Mouse (Mus musculus) heart, embryonic 13.5 days (tissue): Measurements from ENCODE around the gene Map3k10. TPM values are rescaled to one million over a fixed set of nuclear protein-coding genes. Genes with fewer than 3 reads are reported as not detected.
A peak's percentile ranks its signal among the peaks of the same experiment; 100 is the strongest.

ENCODE experiments used
- ATAC-seq: fragments of 200-750 bp; cut with Nextera tagmentation; 2 replicates; pipeline ENCODE4 v1.8.0; 2017; ENCODE audit warnings: moderate TSS enrichment; ENCODE audit not compliant: insufficient number of reproducible peaks, low FRiP score, low TSS enrichment; ENCODE audit errors: extremely low read depth
- H3K27ac ChIP-seq: fragments of 300-500 bp; sonication (generic); replicated peaks from 2 replicates; pipeline ENCODE4 v1.5.1; 2015; ENCODE audit warnings: moderate library complexity, mild to moderate bottlenecking, inconsistent platforms
- H3K27me3 ChIP-seq: fragments of 300-500 bp; sonication (generic); replicated peaks from 2 replicates; pipeline ENCODE4 v1.6.1; 2015; ENCODE audit warnings: mild to moderate bottlenecking, inconsistent platforms
- H3K36me3 ChIP-seq: fragments of 300-500 bp; sonication (generic); 2 replicates; pipeline ENCODE4 v1.6.1; 2015; ENCODE audit warnings: mild to moderate bottlenecking, inconsistent platforms
- H3K4me1 ChIP-seq: fragments of 300-500 bp; sonication (generic); 2 replicates; pipeline ENCODE4 v1.6.1; 2015; ENCODE audit warnings: inconsistent platforms
- H3K4me2 ChIP-seq: fragments of 300-500 bp; sonication (generic); 2 replicates; pipeline ENCODE4 v1.6.1; 2015; ENCODE audit warnings: inconsistent platforms, mild to moderate bottlenecking, moderate library complexity
- H3K4me3 ChIP-seq: fragments of 300-500 bp; sonication (generic); 2 replicates; pipeline ENCODE4 v1.5.1; 2015; ENCODE audit warnings: moderate library complexity, mild to moderate bottlenecking, inconsistent platforms
- H3K9ac ChIP-seq: fragments of 300-500 bp; sonication (generic); 2 replicates; pipeline ENCODE4 v1.6.1; 2015; ENCODE audit warnings: inconsistent platforms, mild to moderate bottlenecking, moderate library complexity
- H3K9me3 ChIP-seq: fragments of 300-500 bp; sonication (generic); 2 replicates; pipeline ENCODE4 v1.6.1; 2016; ENCODE audit warnings: inconsistent platforms
- WGBS: fragments of 180-500 bp; shearing (Covaris S2); methylation state at CpG from one replicate; pipeline ENCODE4 v1.1.7; 2015; ENCODE audit warnings: mixed read lengths; 5-methylcytosine and 5-hydroxymethylcytosine counted together
- polyA plus RNA-seq: library from polyadenylated mRNA; unstranded; fragments of >200 nt; fragmentation: Nextera tagmentation; extraction: Ambion mirVana; gene quantifications from 2 replicates; pipeline ENCODE4 v1.2.1, GENCODE M21; 2015

The Map3k10 gene
- 3.7 and 4.6 TPM in 2 replicates for polyA plus RNA-seq

GRCm38 (mm10) chr7:27674522-27675221, at the start of gene Map3k10:
Map3k10 (minus strand) TSS chr7:27674598.
- Histone ChIP-seq H3K4me3 (peak within 1 kb of the TSS; percentile 91), H3K36me3 (peaks cover 7% of the 10 kb centered on the region), H3K9me3 (no peaks in the 10 kb centered on the region), H3K4me1 (peaks cover 26% of the 10 kb centered on the region), H3K27me3 (no peaks in the 10 kb centered on the region), H3K9ac (peak within 1 kb of the TSS; percentile 94), H3K4me2 (peak within 1 kb of the TSS; percentile 100), H3K27ac (peak within 1 kb of the TSS; percentile 87)
- under 1% methylated on average over 31 of the region's 31 CpGs for WGBS
- peak; percentile 95 for ATAC-seq

- no peak for ATAC-seq
- no peak overlapping the region for H3K4me3 ChIP-seq
- no peaks in the 10 kb centered on the region for H3K36me3 ChIP-seq
- H3K9ac ChIP-seq = no peak overlapping the region
- H3K4me1 ChIP-seq = no peaks in the 10 kb centered on the region
- H3K9me3 ChIP-seq = no peaks in the 10 kb centered on the region
- WGBS = 84% methylated on average over 8 of the region's 8 CpGs
- H3K27me3 ChIP-seq = 0 out of 2 replicates have a peak, but pooled peaks cover 5% of the 10 kb centered on the region
- no peak overlapping the region for H3K4me2 ChIP-seq
- no peak overlapping the region for H3K27ac ChIP-seq
Measured at GRCm38 (mm10) chr7:27721951-27722350, 47.6 kb upstream of the Map3k10 start.

- no peaks in the 10 kb centered on the region for H3K36me3 ChIP-seq
- H3K27me3 ChIP-seq = no peaks in the 10 kb centered on the region
- H3K4me1 ChIP-seq = no peaks in the 10 kb centered on the region
- H3K4me2 ChIP-seq = no peak overlapping the region
- no peak overlapping the region for H3K27ac ChIP-seq
- no peak overlapping the region for H3K4me3 ChIP-seq
- H3K9ac ChIP-seq = no peak overlapping the region
- ATAC-seq = no peak
- 80% methylated on average over 7 of the region's 7 CpGs for WGBS
- peaks cover 28% of the 10 kb centered on the region for H3K9me3 ChIP-seq
Measured at GRCm38 (mm10) chr7:27710402-27710801, 36.0 kb upstream of the Map3k10 start.

GRCm38 (mm10) chr7:27696711-27697110, 22.3 kb upstream of the Map3k10 start:
- Histone ChIP-seq H3K4me1 (no peaks in the 10 kb centered on the region), H3K27me3 (no peaks in the 10 kb centered on the region), H3K9me3 (no peaks in the 10 kb centered on the region), H3K27ac (no peak overlapping the region), H3K36me3 (no peaks in the 10 kb centered on the region), H3K4me3 (no peak overlapping the region), H3K4me2 (no peak overlapping the region), H3K9ac (no peak overlapping the region)
- 42% methylated on average over 3 of the region's 3 CpGs for WGBS
- ATAC-seq = no peak

- H3K27ac ChIP-seq = no peak overlapping the region
- peaks cover 16% of the 10 kb centered on the region for H3K4me1 ChIP-seq
- H3K9ac ChIP-seq = no peak overlapping the region
- H3K9me3 ChIP-seq = no peaks in the 10 kb centered on the region
- no peak for ATAC-seq
- 28% methylated on average over 5 of the region's 5 CpGs for WGBS
- H3K4me3 ChIP-seq = no peak overlapping the region
- H3K36me3 ChIP-seq = no peaks in the 10 kb centered on the region
- H3K27me3 ChIP-seq = no peaks in the 10 kb centered on the region
- H3K4me2 ChIP-seq = no peak overlapping the region
Measured at GRCm38 (mm10) chr7:27691076-27691475, 16.7 kb upstream of the Map3k10 start.

GRCm38 (mm10) chr7:27688815-27689612, 14.6 kb upstream of the Map3k10 start, which contains the start of gene Zfp607b:
Zfp607b (plus strand) TSS chr7:27689340.
- Histone ChIP-seq H3K27ac (peak within 1 kb of the TSS; percentile 67), H3K9ac (peak within 1 kb of the TSS; percentile 87), H3K36me3 (no peaks in the 10 kb centered on the region), H3K27me3 (peaks cover 13% of the 10 kb centered on the region), H3K4me1 (peaks cover 21% of the 10 kb centered on the region), H3K4me3 (peak within 1 kb of the TSS; percentile 61), H3K9me3 (no peaks in the 10 kb centered on the region), H3K4me2 (peak within 1 kb of the TSS; percentile 86)
- WGBS = 1% methylated on average over 19 of the region's 19 CpGs
- peak; percentile 98 for ATAC-seq

GRCm38 (mm10) chr7:27688246-27688788, 13.9 kb upstream of the Map3k10 start:
- no peaks in the 10 kb centered on the region for H3K36me3 ChIP-seq
- H3K4me1 ChIP-seq = peaks cover 23% of the 10 kb centered on the region
- peak overlapping the region; percentile 61 for H3K4me3 ChIP-seq
- no peak for ATAC-seq
- H3K27ac ChIP-seq = peak overlapping the region; percentile 67; the same call in 1 of the 2 replicates
- H3K27me3 ChIP-seq = peaks cover 16% of the 10 kb centered on the region
- 37% methylated on average over 14 of the region's 14 CpGs for WGBS
- H3K9ac ChIP-seq = peak overlapping the region; percentile 87
- H3K9me3 ChIP-seq = no peaks in the 10 kb centered on the region
- peak overlapping the region; percentile 86 for H3K4me2 ChIP-seq

GRCm38 (mm10) chr7:27687836-27688235, 13.4 kb upstream of the Map3k10 start:
- peak overlapping the region; percentile 86 for H3K4me2 ChIP-seq
- H3K27me3 ChIP-seq = peaks cover 16% of the 10 kb centered on the region
- 62% methylated on average over 3 of the region's 3 CpGs for WGBS
- H3K27ac ChIP-seq = no peak overlapping the region
- H3K4me3 ChIP-seq = peak overlapping the region; percentile 61
- peaks cover 25% of the 10 kb centered on the region for H3K4me1 ChIP-seq
- no peaks in the 10 kb centered on the region for H3K36me3 ChIP-seq
- no peaks in the 10 kb centered on the region for H3K9me3 ChIP-seq
- no peak overlapping the region for H3K9ac ChIP-seq
- ATAC-seq = no peak

GRCm38 (mm10) chr7:27687043-27687442, 12.6 kb upstream of the Map3k10 start:
- H3K36me3 ChIP-seq = no peaks in the 10 kb centered on the region
- H3K9ac ChIP-seq = no peak overlapping the region
- H3K27me3 ChIP-seq = peaks cover 16% of the 10 kb centered on the region
- ATAC-seq = no peak
- 76% methylated on average over 1 of the region's 1 CpGs for WGBS
- no peak overlapping the region for H3K4me2 ChIP-seq
- no peak overlapping the region for H3K4me3 ChIP-seq
- no peaks in the 10 kb centered on the region for H3K9me3 ChIP-seq
- H3K4me1 ChIP-seq = peaks cover 25% of the 10 kb centered on the region
- no peak overlapping the region for H3K27ac ChIP-seq

- 1% methylated on average over 6 of the region's 6 CpGs for WGBS
Measured at GRCm38 (mm10) chr7:27685681-27686080, 11.3 kb upstream of the Map3k10 start.

GRCm38 (mm10) chr7:27685220-27685619, 10.8 kb upstream of the Map3k10 start:
- Histone ChIP-seq H3K9me3 (no peaks in the 10 kb centered on the region), H3K27ac (no peak overlapping the region), H3K4me2 (peak overlapping the region; percentile 40), H3K4me3 (0 out of 2 replicates have a peak overlapping the region, but pooled peaks have one; percentile 8), H3K4me1 (peaks cover 25% of the 10 kb centered on the region), H3K27me3 (peaks cover 22% of the 10 kb centered on the region), H3K36me3 (no peaks in the 10 kb centered on the region), H3K9ac (no peak overlapping the region)
- 31% methylated on average over 5 of the region's 5 CpGs for WGBS
- no peak for ATAC-seq

More at GRCm38 (mm10) chr7:27685681-27686080, 11.3 kb upstream of the Map3k10 start:
- Histone ChIP-seq H3K9ac (no peak overlapping the region), H3K36me3 (no peaks in the 10 kb centered on the region), H3K4me3 (no peak overlapping the region), H3K4me1 (peaks cover 25% of the 10 kb centered on the region), H3K27ac (no peak overlapping the region), H3K4me2 (peak overlapping the region; percentile 40), H3K27me3 (peaks cover 22% of the 10 kb centered on the region), H3K9me3 (no peaks in the 10 kb centered on the region)
- no peak for ATAC-seq
